Mouse (Mus musculus) brain, adult 2 months (tissue): Measurements from ENCODE around the gene Pttg1ip.
A peak's percentile ranks its signal among the peaks of the same experiment; 100 is the strongest.

Experiments
- DNase-seq: peaks from one replicate; pipeline ENCODE4 v3.0.0; 2011; ENCODE audit warnings: low read depth, low spot score

The Pttg1ip gene

GRCm38 (mm10) chr10:77636234-77636922 is 54.9 kb downstream of the Pttg1ip start:
- DNase-seq: peak; percentile 84

GRCm38 (mm10) chr10:77638956-77639355 is 57.4 kb downstream of the Pttg1ip start:
- DNase-seq: no peak

GRCm38 (mm10) chr10:77643160-77643559 is 61.6 kb downstream of the Pttg1ip start:
- DNase-seq: no peak

GRCm38 (mm10) chr10:77645571-77645970 is 64.1 kb downstream of the Pttg1ip start:
- no peak for DNase-seq

- DNase-seq: no peak
These were observed 65.9 kb downstream of the Pttg1ip start for GRCm38 (mm10) chr10:77647461-77647860.

- DNase-seq: no peak
These were observed 66.4 kb downstream of the Pttg1ip start for GRCm38 (mm10) chr10:77647901-77648300.
